Mouse (Mus musculus) CH12.LX (cell line): ENCODE data around the gene Smg6. TPM values are rescaled to one million over a fixed set of nuclear protein-coding genes. Genes with fewer than 3 reads are reported as not detected.

Source experiments
- DNase-seq: peaks from one replicate; pipeline ENCODE4 v3.0.0-alpha.2; 2013; ENCODE audit errors: extremely low read depth
- H3K27ac ChIP-seq: 2 replicates; pipeline ENCODE4 v1.5.1; 2012; ENCODE audit warnings: low read depth, mild to moderate bottlenecking, control low read depth, moderate library complexity; ENCODE audit not compliant: insufficient read depth
- H3K27me3 ChIP-seq: replicated peaks from 2 replicates; pipeline ENCODE3; 2012; ENCODE audit warnings: inconsistent platforms
- H3K36me3 ChIP-seq, 2 experiments: replicated peaks in 1 of 2; 2 replicates each; pipeline versions ENCODE3 to v1.6.1; 2012; ENCODE audit warnings: inconsistent platforms in 1 of 2, low read length in 1 of 2, mild to moderate bottlenecking in 1 of 2, mixed read lengths in 1 of 2, moderate library complexity in 1 of 2; ENCODE audit not compliant: control insufficient read depth in 1 of 2, insufficient read depth in 1 of 2
- H3K4me1 ChIP-seq, 2 experiments: 2 replicates each; pipeline ENCODE4 v1.6.1; 2012; ENCODE audit warnings: inconsistent platforms in 1 of 2, moderate library complexity in 1 of 2; ENCODE audit not compliant: insufficient read depth in 2 of 2, control insufficient read depth in 1 of 2
- H3K4me2 ChIP-seq: 2 replicates; pipeline ENCODE4 v1.6.1; 2012; ENCODE audit warnings: low read depth, mild to moderate bottlenecking, control low read depth; ENCODE audit not compliant: poor library complexity, insufficient read depth, severe bottlenecking
- H3K4me3 ChIP-seq, 3 experiments: fragments of 150-350 bp in 1 of 3; sonication (generic) in 1 of 3; replicated peaks in 1 of 3; 2 replicates each; pipeline versions ENCODE3 to v1.5.1; 2011 to 2012; ENCODE audit warnings: low read depth in 2 of 3, low read length in 2 of 3, mild to moderate bottlenecking in 2 of 3, moderate library complexity in 2 of 3, control low read depth in 1 of 3, improper control_type of control experiment in 1 of 3, inconsistent platforms in 1 of 3, mixed read lengths in 1 of 3; ENCODE audit not compliant: poor library complexity in 1 of 3
- H3K79me2 ChIP-seq: replicated peaks from 2 replicates; pipeline ENCODE4 v1.6.1; 2012; ENCODE audit warnings: mild to moderate bottlenecking, moderate library complexity; ENCODE audit not compliant: control insufficient read depth, poor library complexity, insufficient read depth, severe bottlenecking; ENCODE audit errors: extremely low read depth
- H3K9ac ChIP-seq: 2 replicates; pipeline ENCODE4 v1.6.1; 2012; ENCODE audit warnings: low read depth, mild to moderate bottlenecking, control low read depth, moderate library complexity; ENCODE audit not compliant: insufficient read depth
- H3K9me3 ChIP-seq: replicated peaks from 2 replicates; pipeline ENCODE3; 2012; ENCODE audit warnings: low read length, inconsistent platforms, mixed read lengths
- BHLHE40 ChIP-seq: IDR thresholded peaks from 2 replicates; pipeline ENCODE4 v1.6.1; 2011; ENCODE audit warnings: mild to moderate bottlenecking, low read depth, low read length, improper control_type of control experiment
- CHD1 ChIP-seq: IDR thresholded peaks from 2 replicates; pipeline ENCODE4 v1.6.1; 2012; ENCODE audit warnings: low read depth, low read length, improper control_type of control experiment, inconsistent platforms
- CTCF ChIP-seq, 2 experiments: IDR thresholded peaks in 1 of 2; conservative IDR thresholded peaks in 1 of 2; 2 replicates each; pipeline ENCODE4 v1.5.1; 2011 to 2012; ENCODE audit warnings: low read depth in 2 of 2, low read length in 2 of 2, improper control_type of control experiment in 1 of 2, inconsistent platforms in 1 of 2, mild to moderate bottlenecking in 1 of 2, moderate library complexity in 1 of 2
- ELF1 ChIP-seq: IDR thresholded peaks from 2 replicates; pipeline ENCODE4 v1.6.1; 2014; ENCODE audit warnings: low read depth, mild to moderate bottlenecking, inconsistent platforms, low read length, improper control_type of control experiment
- ETS1 ChIP-seq: conservative IDR thresholded peaks from 2 replicates; pipeline ENCODE4 v1.6.1; 2012; ENCODE audit warnings: low read depth, mild to moderate bottlenecking, inconsistent platforms, low read length, improper control_type of control experiment, moderate library complexity
- HCFC1 ChIP-seq: IDR thresholded peaks from 2 replicates; pipeline ENCODE4 v1.6.1; 2012; ENCODE audit warnings: low read depth, mild to moderate bottlenecking, inconsistent platforms, low read length, improper control_type of control experiment
- JUN ChIP-seq: IDR thresholded peaks from 2 replicates; pipeline ENCODE4 v1.6.1; 2011; ENCODE audit warnings: low read depth, mild to moderate bottlenecking, low read length, improper control_type of control experiment, moderate library complexity; ENCODE audit not compliant: insufficient read depth
- JUND ChIP-seq: conservative IDR thresholded peaks from 2 replicates; pipeline ENCODE4 v1.6.1; 2011; ENCODE audit warnings: low read depth, low read length, improper control_type of control experiment
- KAT2A ChIP-seq: IDR thresholded peaks from 2 replicates; pipeline ENCODE4 v1.6.1; 2012; ENCODE audit warnings: low read length, improper control_type of control experiment, inconsistent platforms; ENCODE audit not compliant: insufficient replicate concordance
- NRF1 ChIP-seq: IDR thresholded peaks from 2 replicates; pipeline ENCODE4 v1.6.1; 2014; ENCODE audit warnings: low read depth, mild to moderate bottlenecking, inconsistent platforms, low read length, improper control_type of control experiment, moderate library complexity
- PAX5 ChIP-seq: IDR thresholded peaks from 2 replicates; pipeline ENCODE4 v1.6.1; 2012; ENCODE audit warnings: low read length, inconsistent platforms, mixed read lengths
- POLR2A ChIP-seq: IDR thresholded peaks from 2 replicates; pipeline ENCODE4 v1.6.1; 2011; ENCODE audit warnings: low read depth, mild to moderate bottlenecking, improper control_type of control experiment, low read length
- POLR2AphosphoS2 ChIP-seq: IDR thresholded peaks from 2 replicates; pipeline ENCODE4 v1.6.1; 2011; ENCODE audit warnings: low read depth, low read length, improper control_type of control experiment
- RAD21 ChIP-seq: IDR thresholded peaks from 2 replicates; pipeline ENCODE4 v1.6.1; 2011; ENCODE audit warnings: low read depth, mild to moderate bottlenecking, low read length, improper control_type of control experiment, moderate library complexity
- SIN3A ChIP-seq: IDR thresholded peaks from 2 replicates; pipeline ENCODE4 v1.6.1; 2012; ENCODE audit warnings: low read length, improper control_type of control experiment, inconsistent platforms
- SMC3 ChIP-seq: IDR thresholded peaks from 2 replicates; pipeline ENCODE4 v1.6.1; 2011; ENCODE audit warnings: low read depth, low read length, improper control_type of control experiment
- TBP ChIP-seq: conservative IDR thresholded peaks from 2 replicates; pipeline ENCODE4 v1.6.1; 2011; ENCODE audit warnings: low read depth, low read length, improper control_type of control experiment
- TCF12 ChIP-seq: IDR thresholded peaks from 2 replicates; pipeline ENCODE4 v1.6.1; 2014; ENCODE audit warnings: low read depth, mild to moderate bottlenecking, inconsistent platforms, low read length, improper control_type of control experiment
- UBTF ChIP-seq: IDR thresholded peaks from 2 replicates; pipeline ENCODE4 v1.6.1; 2012; ENCODE audit warnings: low read depth, mild to moderate bottlenecking, inconsistent platforms, low read length, improper control_type of control experiment, moderate library complexity
- USF2 ChIP-seq: conservative IDR thresholded peaks from 2 replicates; pipeline ENCODE4 v1.6.1; 2011; ENCODE audit warnings: low read depth, low read length, improper control_type of control experiment
- ZKSCAN1 ChIP-seq: IDR thresholded peaks from 2 replicates; pipeline ENCODE4 v1.6.1; 2012; ENCODE audit warnings: low read depth, inconsistent platforms, low read length, improper control_type of control experiment, borderline replicate concordance
- ZMIZ1 ChIP-seq: IDR thresholded peaks from 2 replicates; pipeline ENCODE4 v1.6.1; 2012; ENCODE audit warnings: low read depth, mild to moderate bottlenecking, inconsistent platforms, low read length, improper control_type of control experiment
- dilution Hi-C: fragments of 300-500 bp; cut with MboI; formaldehyde crosslinking; loops from 2 replicates; pipeline ENCODE4 v1.14.3; 2020; ENCODE audit warnings: low sequenced_read_pairs; ENCODE audit not compliant: extremely low pct_unique_long_range_greater_than_20kb, extremely low pct_ligation_motif_present
- in situ Hi-C: fragments of 300-500 bp; cut with MboI; formaldehyde crosslinking; loops from 3 replicates; pipeline ENCODE4 v1.14.3; 2019; ENCODE audit warnings: low sequenced_read_pairs, low pct_ligation_motif_present, low pct_unique_long_range_greater_than_20kb, mixed read lengths
- polyA plus RNA-seq: library from polyadenylated mRNA; unstranded; fragments of >175 nt; gene quantifications from 2 replicates; pipeline ENCODE4 v1.2.1, GENCODE M21; 2012; ENCODE audit warnings: low read depth; ENCODE audit not compliant: insufficient read length
- total RNA-seq, 2 experiments: library from RNA; depleted of rRNA; stranded (reverse); fragments of 300-350 nt in 1 of 2; fragments of >200 nt in 1 of 2; gene quantifications; 2 replicates each; pipeline ENCODE4 v1.2.3; 2012 to 2014

Gene Smg6
- total and polyA plus RNA-seq, 3 experiments = 9.0 to 18.5 (median 12.1) TPM

GRCm38 (mm10) chr11:75134485-75135068 is 209.0 kb downstream of the Smg6 start (continued):
- peak; percentile 41; the same call in 1 of the 2 replicates for TF ChIP-seq TCF12
- no peak for TF ChIP-seq PAX5
- no peak for TF ChIP-seq ZKSCAN1
- TF ChIP-seq TBP = no peak
- TF ChIP-seq RAD21 = no peak
- TF ChIP-seq JUND = peak; percentile 15; the same call in 1 of the 2 replicates
- peak; percentile 32; the same call in 1 of the 2 replicates for TF ChIP-seq ELF1
- no peak for TF ChIP-seq KAT2A
- TF ChIP-seq CTCF (conservative IDR thresholded peaks at IDR 0.05 in 1 of 2, IDR thresholded peaks at IDR 0.05 in 1 of 2; ENCODE audit: low read depth in 2 of 2, low read length in 2 of 2) = no peak
- no peak for TF ChIP-seq USF2
- TF ChIP-seq NRF1 = 0 out of 2 replicates have a peak, but pooled peaks have one; percentile 21
- TF ChIP-seq SIN3A = peak; percentile 54
- peak; percentile 94 for TF ChIP-seq BHLHE40
- no peak for TF ChIP-seq JUN
- no peak for TF ChIP-seq ZMIZ1

GRCm38 (mm10) chr11:75135358-75135757 is 209.7 kb downstream of the Smg6 start:
- no peak for DNase-seq
- Histone ChIP-seq H3K79me2 (no peaks in the 10 kb centered on the region), H3K4me3 (no peak overlapping the region), H3K4me2 (peak overlapping the region; percentile 42; the same call in 1 of the 2 replicates), H3K9me3 (no peaks in the 10 kb centered on the region), H3K36me3 (peaks cover 2 to 49% of the 10 kb centered on the region in 2 experiments), H3K9ac (no peak overlapping the region), H3K27ac (no peak overlapping the region), H3K27me3 (no peaks in the 10 kb centered on the region), H3K4me1 (peaks cover 34 to 58% of the 10 kb centered on the region in 2 experiments)
- in situ Hi-C loops = no loop called here
- dilution Hi-C loops = no loop called here
- no peak for TF ChIP-seq BHLHE40
- TF ChIP-seq TCF12 = no peak
- TF ChIP-seq POLR2A = no peak
- TF ChIP-seq JUND = no peak
- no peak for TF ChIP-seq POLR2AphosphoS2
- TF ChIP-seq ETS1 = no peak
- no peak for TF ChIP-seq UBTF
- no peak for TF ChIP-seq SMC3
- TF ChIP-seq TBP = no peak
- TF ChIP-seq CHD1 = no peak
- no peak for TF ChIP-seq HCFC1
